Mouse (Mus musculus): Measurements from ENCODE around the gene Nkain1. TPM values are rescaled to one million over a fixed set of nuclear protein-coding genes. Genes with fewer than 3 reads are reported as not detected.

The Nkain1 gene
- polyA plus RNA-seq (2016; fragmentation: Nextera tagmentation; extraction: Ambion mirVana) = 13.9 and 16.2 TPM in 2 replicates

- H3K9me3 ChIP-seq (replicated peaks) = no peaks in the 10 kb centered on the region
- H3K4me3 ChIP-seq = peak within 1 kb of the TSS; percentile 96
- peak within 1 kb of the TSS; percentile 94 for H3K27ac ChIP-seq
- 3% methylated on average over 14 of the region's 41 CpGs for WGBS
- H3K27me3 ChIP-seq = no peaks in the 10 kb centered on the region
- ATAC-seq (ENCODE audit: low FRiP score) = peak; percentile 81
- H3K36me3 ChIP-seq = no peaks in the 10 kb centered on the region
- peak within 1 kb of the TSS; percentile 98 for H3K9ac ChIP-seq
- peak within 1 kb of the TSS; percentile 75 for H3K4me2 ChIP-seq (replicated peaks)
- peaks cover 50% of the 10 kb centered on the region for H3K4me1 ChIP-seq
These were observed at the start of gene Nkain1 for GRCm38 (mm10) chr4:130574048-130574413. TSS of gene Nkain1 (minus strand) at chr4:130574173.

GRCm38 (mm10) chr4:130578734-130579274 is 4.8 kb upstream of the Nkain1 start:
- H3K27ac ChIP-seq = no peak overlapping the region
- H3K4me3 ChIP-seq = no peak overlapping the region
- H3K9me3 ChIP-seq (replicated peaks) = no peaks in the 10 kb centered on the region
- H3K4me2 ChIP-seq (replicated peaks) = no peak overlapping the region
- ATAC-seq (ENCODE audit: low FRiP score) = peak; percentile 35
- H3K36me3 ChIP-seq = no peaks in the 10 kb centered on the region
- WGBS = 52% methylated on average over 9 of the region's 9 CpGs
- no peak overlapping the region for H3K9ac ChIP-seq
- H3K27me3 ChIP-seq = no peaks in the 10 kb centered on the region
- peaks cover 15% of the 10 kb centered on the region; the same call in 1 of the 2 replicates for H3K4me1 ChIP-seq

GRCm38 (mm10) chr4:130577081-130577480 is 3.1 kb upstream of the Nkain1 start:
- Histone ChIP-seq H3K4me1 (peaks cover 25% of the 10 kb centered on the region), H3K9ac (no peak overlapping the region), H3K9me3 (replicated peaks) (no peaks in the 10 kb centered on the region), H3K27ac (no peak overlapping the region), H3K4me2 (replicated peaks) (no peak overlapping the region), H3K4me3 (no peak overlapping the region), H3K27me3 (no peaks in the 10 kb centered on the region), H3K36me3 (no peaks in the 10 kb centered on the region)
- ATAC-seq (ENCODE audit: low FRiP score) = no peak
- 60% methylated on average over 6 of the region's 6 CpGs for WGBS

GRCm38 (mm10) chr4:130576247-130576931 is 2.4 kb upstream of the Nkain1 start:
- 58% methylated on average over 13 of the region's 13 CpGs for WGBS
- H3K9me3 ChIP-seq (replicated peaks) = no peaks in the 10 kb centered on the region
- no peaks in the 10 kb centered on the region for H3K27me3 ChIP-seq
- H3K4me2 ChIP-seq (replicated peaks) = no peak overlapping the region
- peak overlapping the region; percentile 32; the same call in 1 of the 2 replicates for H3K27ac ChIP-seq
- ATAC-seq (ENCODE audit: low FRiP score) = no peak
- peaks cover 31% of the 10 kb centered on the region for H3K4me1 ChIP-seq
- no peak overlapping the region for H3K9ac ChIP-seq
- H3K36me3 ChIP-seq = no peaks in the 10 kb centered on the region
- no peak overlapping the region for H3K4me3 ChIP-seq

GRCm38 (mm10) chr4:130575533-130575932 is 1.6 kb upstream of the Nkain1 start:
- Histone ChIP-seq H3K4me1 (peaks cover 39% of the 10 kb centered on the region), H3K9me3 (replicated peaks) (no peaks in the 10 kb centered on the region), H3K4me2 (replicated peaks) (no peak overlapping the region), H3K4me3 (no peak overlapping the region), H3K36me3 (no peaks in the 10 kb centered on the region), H3K9ac (no peak overlapping the region), H3K27ac (no peak overlapping the region), H3K27me3 (no peaks in the 10 kb centered on the region)
- no peak for ATAC-seq (ENCODE audit: low FRiP score)
- WGBS = 83% methylated on average over 3 of the region's 3 CpGs

- no peak overlapping the region for H3K4me3 ChIP-seq
- no peaks in the 10 kb centered on the region for H3K27me3 ChIP-seq
- no peak for ATAC-seq (ENCODE audit: low FRiP score)
- no peak overlapping the region for H3K4me2 ChIP-seq (replicated peaks)
- WGBS = 83% methylated on average over 7 of the region's 7 CpGs
- H3K36me3 ChIP-seq = no peaks in the 10 kb centered on the region
- H3K9ac ChIP-seq = no peak overlapping the region
- no peaks in the 10 kb centered on the region for H3K9me3 ChIP-seq (replicated peaks)
- H3K4me1 ChIP-seq = peaks cover 43% of the 10 kb centered on the region
- H3K27ac ChIP-seq = peak overlapping the region; percentile 52; the same call in 1 of the 2 replicates
These were observed 988 bp upstream of the Nkain1 start for GRCm38 (mm10) chr4:130574861-130575460.

- ATAC-seq (ENCODE audit: low FRiP score) = peak; percentile 53
- peak overlapping the region; percentile 94 for H3K27ac ChIP-seq
- WGBS = under 1% methylated on average over 54 of the region's 76 CpGs
- H3K9me3 ChIP-seq (replicated peaks) = no peaks in the 10 kb centered on the region
- H3K4me1 ChIP-seq = peaks cover 50% of the 10 kb centered on the region
- H3K4me3 ChIP-seq = peak overlapping the region; percentile 96
- peak overlapping the region; percentile 75 for H3K4me2 ChIP-seq (replicated peaks)
- peak overlapping the region; percentile 98 for H3K9ac ChIP-seq
- no peaks in the 10 kb centered on the region for H3K36me3 ChIP-seq
- H3K27me3 ChIP-seq = no peaks in the 10 kb centered on the region
These were observed 474 bp downstream of the Nkain1 start for GRCm38 (mm10) chr4:130573351-130574047.

- under 1% methylated on average over 6 of the region's 6 CpGs for WGBS
- peaks cover 55% of the 10 kb centered on the region for H3K4me1 ChIP-seq
- no peak; the same call in 1 of the 2 replicates for ATAC-seq (ENCODE audit: low FRiP score)
These were observed 992 bp downstream of the Nkain1 start for GRCm38 (mm10) chr4:130573012-130573350.

GRCm38 (mm10) chr4:130572545-130572944 is 1.4 kb downstream of the Nkain1 start:
- no peak for ATAC-seq (ENCODE audit: low FRiP score)
- Histone ChIP-seq H3K4me1 (peaks cover 59% of the 10 kb centered on the region), H3K4me2 (replicated peaks) (peak overlapping the region; percentile 75), H3K4me3 (peak overlapping the region; percentile 96), H3K9me3 (replicated peaks) (no peaks in the 10 kb centered on the region), H3K27me3 (no peaks in the 10 kb centered on the region), H3K36me3 (no peaks in the 10 kb centered on the region), H3K27ac (peak overlapping the region; percentile 94), H3K9ac (peak overlapping the region; percentile 98)
- WGBS = 36% methylated on average over 10 of the region's 10 CpGs

More at GRCm38 (mm10) chr4:130573012-130573350, 992 bp downstream of the Nkain1 start:
- peak overlapping the region; percentile 98 for H3K9ac ChIP-seq
- H3K9me3 ChIP-seq (replicated peaks) = no peaks in the 10 kb centered on the region
- H3K36me3 ChIP-seq = no peaks in the 10 kb centered on the region
- no peaks in the 10 kb centered on the region for H3K27me3 ChIP-seq
- peak overlapping the region; percentile 75 for H3K4me2 ChIP-seq (replicated peaks)
- H3K27ac ChIP-seq = peak overlapping the region; percentile 94
- H3K4me3 ChIP-seq = peak overlapping the region; percentile 96

- Histone ChIP-seq H3K4me1 (peaks cover 55% of the 10 kb centered on the region), H3K4me3 (peak overlapping the region; percentile 96), H3K4me2 (replicated peaks) (peak overlapping the region; percentile 75), H3K36me3 (no peaks in the 10 kb centered on the region), H3K27ac (peak overlapping the region; percentile 76), H3K27me3 (no peaks in the 10 kb centered on the region; the same call in 1 of the 2 replicates), H3K9ac (peak overlapping the region; percentile 35), H3K9me3 (replicated peaks) (no peaks in the 10 kb centered on the region)
- WGBS = 38% methylated on average over 10 of the region's 10 CpGs
- peak; percentile 18; the same call in 1 of the 2 replicates for ATAC-seq (ENCODE audit: low FRiP score)
These were observed 2.8 kb downstream of the Nkain1 start for GRCm38 (mm10) chr4:130570941-130571720.

GRCm38 (mm10) chr4:130568043-130568978 is 5.7 kb downstream of the Nkain1 start:
- WGBS = 62% methylated on average over 23 of the region's 23 CpGs
- peak; percentile 55 for ATAC-seq (ENCODE audit: low FRiP score)
- peaks cover 5% of the 10 kb centered on the region; the same call in 1 of the 2 replicates for H3K27me3 ChIP-seq
- no peak overlapping the region for H3K4me2 ChIP-seq (replicated peaks)
- no peak overlapping the region; the same call in 1 of the 2 replicates for H3K9ac ChIP-seq
- H3K4me3 ChIP-seq = no peak overlapping the region
- peak overlapping the region; percentile 42 for H3K27ac ChIP-seq
- H3K9me3 ChIP-seq (replicated peaks) = no peaks in the 10 kb centered on the region
- H3K36me3 ChIP-seq = no peaks in the 10 kb centered on the region
- peaks cover 77% of the 10 kb centered on the region for H3K4me1 ChIP-seq
